Mouse (Mus musculus): ENCODE data around the gene Miga2. TPM values are rescaled to one million over a fixed set of nuclear protein-coding genes. Genes with fewer than 3 reads are reported as not detected.
A peak's percentile ranks its signal among the peaks of the same experiment; 100 is the strongest.

Miga2 gene
- total RNA-seq, 2 experiments from 2014 or later: 112 to 120 TPM

DNA sequence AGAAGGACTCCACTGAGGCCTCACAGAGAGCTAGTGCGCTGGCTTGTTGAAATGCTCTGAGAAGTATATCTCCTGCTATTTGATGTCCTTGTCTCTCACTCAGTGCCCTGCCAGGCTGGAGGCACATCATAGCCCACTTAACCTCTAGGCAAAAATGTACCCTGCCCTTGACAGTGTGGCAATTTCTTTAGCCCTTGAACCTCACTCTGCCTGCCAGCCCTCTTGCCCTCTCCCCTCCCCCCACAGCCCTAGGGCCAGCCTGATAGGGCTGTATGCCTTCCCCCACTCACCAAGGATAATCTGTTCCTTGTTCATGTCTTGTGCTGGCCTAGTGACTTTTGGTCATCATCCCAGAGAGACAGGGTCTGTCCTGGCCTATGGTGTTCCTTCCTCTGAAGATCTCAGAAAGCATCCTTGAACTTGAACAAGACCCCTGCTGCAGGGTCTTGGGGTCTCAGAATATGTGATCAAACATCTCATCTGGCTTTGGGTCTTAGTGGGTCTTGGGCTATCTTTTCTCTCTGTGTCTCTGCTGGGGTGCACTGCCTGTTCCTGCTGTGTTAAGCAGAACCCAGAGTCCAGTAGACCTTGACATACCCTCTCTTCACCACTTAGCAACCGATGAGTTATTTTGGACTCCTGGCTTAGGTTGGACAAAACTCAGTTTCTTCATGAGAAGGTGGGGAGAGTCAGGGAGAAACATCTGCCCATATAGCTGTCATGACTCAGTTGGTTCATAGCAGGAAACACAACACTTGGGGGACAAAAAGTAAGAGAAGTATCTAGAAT lies 1.4 kb downstream of the Miga2 start:
- no peak for TF ChIP-seq CTCF (conservative IDR thresholded peaks at IDR 0.05)
- Histone ChIP-seq H3K4me3 (peak overlapping the region; percentile 82), H3K27ac (peak overlapping the region; percentile 93)
- no peak for DNase-seq (ENCODE audit: low spot score in 2 of 2)

DNA sequence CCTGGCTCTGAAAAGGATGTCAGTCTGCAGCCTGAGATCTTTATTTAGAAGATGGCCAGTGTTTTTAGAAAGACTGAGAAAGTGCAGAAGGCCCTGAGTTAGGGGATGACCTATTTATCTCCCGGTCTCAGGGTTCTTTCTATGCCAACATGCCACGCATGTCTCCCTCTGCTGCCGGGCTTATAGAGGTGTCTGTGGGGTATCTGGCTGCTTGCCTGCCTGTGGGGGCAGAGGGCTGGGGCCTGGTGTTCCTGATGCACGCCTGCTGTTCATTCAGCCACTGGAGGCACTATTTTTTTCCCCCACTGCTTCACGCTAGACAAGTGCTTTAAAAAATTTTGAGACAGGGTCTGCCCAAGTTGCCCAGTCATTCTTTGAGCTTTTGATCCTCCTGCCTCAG lies 2.2 kb downstream of the Miga2 start:
- peak; percentile 50 for TF ChIP-seq CTCF (conservative IDR thresholded peaks at IDR 0.05)
- DNase-seq (ENCODE audit: low spot score in 2 of 2): no peak
- H3K4me3 ChIP-seq: peak overlapping the region; percentile 18; the same call in 1 of the 2 replicates
- peak overlapping the region; percentile 93; the same call in 1 of the 2 replicates for H3K27ac ChIP-seq

DNA sequence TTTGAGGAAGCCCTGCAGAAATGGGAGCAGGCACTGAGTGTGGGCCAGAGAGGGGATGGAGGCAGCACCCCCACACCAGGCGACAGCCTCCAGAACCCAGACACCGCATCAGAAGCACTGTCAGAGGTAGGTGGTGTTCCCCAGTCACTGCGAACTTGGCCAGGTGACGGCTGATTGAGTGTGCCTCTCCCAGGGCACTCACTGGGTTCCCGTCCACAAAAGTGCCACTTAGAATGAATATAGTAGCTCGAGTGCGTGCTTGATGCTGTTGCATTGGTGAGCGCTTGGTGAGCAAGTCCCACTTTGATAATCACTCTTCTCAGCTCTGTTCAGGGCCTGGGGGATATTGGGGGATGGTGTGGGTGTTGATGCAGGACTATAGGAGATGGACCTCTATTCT lies 7.5 kb downstream of the Miga2 start:
- no peak for TF ChIP-seq CTCF (conservative IDR thresholded peaks at IDR 0.05)
- Histone ChIP-seq H3K4me3 (no peak overlapping the region), H3K27ac (no peak overlapping the region)
- DNase-seq (ENCODE audit: low spot score in 2 of 2): no peak

DNA sequence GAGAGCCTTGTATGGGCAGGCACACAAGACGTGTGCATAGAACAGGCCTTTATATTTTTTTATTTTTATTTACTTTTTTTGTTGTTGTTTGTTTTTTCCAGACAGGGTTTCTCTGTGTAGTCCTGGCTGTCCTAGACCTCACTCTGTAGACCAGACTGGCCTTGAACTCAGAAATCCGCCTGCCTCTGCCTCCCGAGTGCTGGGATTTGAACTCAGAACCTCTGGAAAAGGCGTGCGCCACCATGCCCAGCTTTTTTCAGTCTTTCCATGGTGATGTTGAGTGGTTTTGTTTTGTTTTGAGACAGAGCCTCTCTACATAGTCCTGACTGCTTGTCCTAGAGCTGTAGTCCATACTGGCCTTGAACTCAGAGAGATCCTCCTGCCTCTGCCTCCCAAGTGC lies 8.7 kb downstream of the Miga2 start:
- H3K27ac ChIP-seq: no peak overlapping the region
- no peak for DNase-seq (ENCODE audit: low spot score in 2 of 2)
- no peak overlapping the region for H3K4me3 ChIP-seq
- TF ChIP-seq CTCF (conservative IDR thresholded peaks at IDR 0.05): no peak

DNA sequence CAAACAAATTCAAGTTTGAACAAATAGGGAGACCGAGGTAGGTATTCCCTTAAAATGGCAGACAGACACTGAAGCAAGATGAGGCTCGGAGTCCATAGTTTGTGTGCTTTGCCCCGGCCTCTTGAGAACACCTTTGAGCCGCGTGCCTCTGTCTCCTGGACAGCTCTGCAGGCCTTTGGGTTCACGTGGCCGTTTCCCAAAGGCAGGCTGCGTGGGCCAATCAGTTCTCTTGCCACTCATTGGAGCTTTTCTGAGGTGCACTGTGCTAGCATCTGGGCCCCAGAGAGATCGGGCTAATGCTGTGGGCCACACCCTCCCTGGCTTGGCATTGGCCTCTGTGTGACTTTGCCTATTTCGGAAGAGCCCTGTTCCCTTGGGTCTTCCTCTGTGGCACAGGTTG lies 11.9 kb downstream of the Miga2 start:
- H3K4me3 ChIP-seq: no peak overlapping the region
- no peak overlapping the region for H3K27ac ChIP-seq
- DNase-seq (ENCODE audit: low spot score in 2 of 2): no peak
- TF ChIP-seq CTCF (conservative IDR thresholded peaks at IDR 0.05): no peak

DNA sequence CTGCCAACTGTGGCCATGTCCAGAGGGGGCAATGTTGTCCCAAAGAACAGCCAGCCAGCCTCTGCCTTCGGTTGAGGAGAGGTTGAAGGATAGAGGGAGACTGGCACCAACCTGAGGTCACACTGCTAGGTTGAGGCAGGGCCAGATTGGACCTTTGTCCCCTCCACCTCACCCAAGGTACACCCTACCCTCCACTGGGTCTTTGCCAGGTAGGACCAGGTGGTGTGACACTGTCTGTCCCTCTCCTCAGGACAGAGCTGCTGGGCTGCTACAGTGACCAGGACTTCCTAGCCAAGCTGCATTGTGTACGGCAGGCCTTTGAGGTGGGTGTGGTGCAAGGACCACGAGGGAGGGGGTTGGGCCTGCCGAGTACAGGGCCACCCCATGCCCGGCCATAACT lies 13.7 kb downstream of the Miga2 start:
- H3K27ac ChIP-seq: no peak overlapping the region
- no peak overlapping the region for H3K4me3 ChIP-seq
- TF ChIP-seq CTCF (conservative IDR thresholded peaks at IDR 0.05): no peak
- DNase-seq (ENCODE audit: low spot score in 2 of 2): no peak

DNA sequence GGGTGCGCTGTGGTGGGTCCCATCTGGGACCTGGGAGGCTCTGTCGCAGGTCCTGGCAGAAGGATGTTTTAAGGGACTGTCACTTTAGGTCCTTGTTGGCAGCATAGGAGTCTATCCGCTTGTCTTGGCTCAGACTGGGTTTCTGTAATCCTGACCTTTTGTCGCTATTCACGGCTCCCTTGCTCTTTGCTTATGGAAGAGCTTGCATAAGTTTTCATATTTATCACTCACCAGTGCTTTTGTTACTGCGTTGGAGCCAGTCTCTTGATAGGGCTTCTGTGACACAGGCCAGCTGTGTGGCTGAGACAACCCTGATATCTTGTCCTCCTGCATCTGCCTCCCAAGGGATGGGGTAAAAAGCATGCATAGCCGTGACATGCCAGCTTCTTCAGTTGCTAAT lies 15.3 kb downstream of the Miga2 start:
- no peak for DNase-seq (ENCODE audit: low spot score in 2 of 2)
- Histone ChIP-seq H3K4me3 (no peak overlapping the region), H3K27ac (no peak overlapping the region)
- TF ChIP-seq CTCF (conservative IDR thresholded peaks at IDR 0.05): no peak

DNA sequence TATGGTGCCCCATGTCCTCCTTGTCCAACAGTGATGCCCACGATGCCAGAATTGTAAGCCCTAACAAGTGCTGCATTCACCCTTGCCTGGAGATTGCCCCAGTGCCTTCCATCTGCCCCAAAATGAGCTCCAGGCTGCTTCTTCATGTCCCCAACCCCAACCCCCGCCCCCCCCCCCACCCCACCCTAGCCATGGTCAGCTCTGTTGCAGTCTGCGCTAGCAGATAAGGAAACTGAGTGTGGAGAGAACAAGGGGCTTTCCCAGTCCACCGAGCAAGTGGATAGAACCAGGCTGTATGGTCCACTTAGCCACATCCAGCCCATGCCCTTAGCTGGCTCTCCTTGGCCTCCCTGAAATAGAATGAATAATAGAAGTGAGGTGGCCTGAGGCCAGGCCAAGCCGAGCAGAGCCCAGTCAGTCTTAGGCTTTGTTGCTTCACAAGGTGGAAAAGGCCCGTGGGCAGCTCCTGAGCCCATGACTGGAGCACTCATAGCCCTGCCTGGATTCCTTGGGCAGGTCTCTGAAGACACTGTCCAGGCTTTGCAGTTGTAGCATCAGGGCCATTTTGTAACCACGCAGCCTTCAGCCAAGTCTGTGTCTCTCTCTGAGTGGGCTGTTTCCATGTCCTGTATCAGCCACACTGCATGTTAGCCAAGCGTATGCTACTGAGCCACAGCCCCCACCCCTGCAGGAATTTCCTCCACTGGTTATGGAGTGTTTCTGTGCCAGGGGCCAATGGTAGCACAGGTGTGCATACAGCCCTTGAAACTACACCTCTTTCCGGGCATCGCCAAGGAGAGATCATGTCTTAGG lies 16.7 kb downstream of the Miga2 start:
- no peak for DNase-seq (ENCODE audit: low spot score in 2 of 2)
- no peak for TF ChIP-seq CTCF (conservative IDR thresholded peaks at IDR 0.05)
- no peak overlapping the region for H3K4me3 ChIP-seq
- peak overlapping the region; percentile 15; the same call in 1 of the 2 replicates for H3K27ac ChIP-seq

DNA sequence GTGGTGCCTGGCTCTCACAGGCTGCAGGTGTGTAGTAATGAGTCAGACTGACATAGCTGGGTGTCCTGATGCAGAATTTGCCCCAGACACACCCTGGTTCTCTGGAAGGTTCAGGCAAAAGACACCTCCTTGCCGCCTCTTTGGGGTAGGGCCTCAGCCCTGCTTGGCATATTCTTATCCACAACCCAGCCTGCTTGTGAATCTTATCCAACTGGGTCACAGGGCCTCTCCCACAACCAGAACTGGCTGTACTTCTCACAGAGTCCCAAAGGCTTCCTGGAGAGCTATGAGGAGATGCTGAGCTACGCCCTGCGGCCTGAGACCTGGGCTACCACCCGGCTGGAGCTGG lies 17.3 kb downstream of the Miga2 start:
- Histone ChIP-seq H3K4me3 (no peak overlapping the region), H3K27ac (peak overlapping the region; percentile 15; the same call in 1 of the 2 replicates)
- no peak for DNase-seq (ENCODE audit: low spot score in 2 of 2)
- no peak for TF ChIP-seq CTCF (conservative IDR thresholded peaks at IDR 0.05)

DNA sequence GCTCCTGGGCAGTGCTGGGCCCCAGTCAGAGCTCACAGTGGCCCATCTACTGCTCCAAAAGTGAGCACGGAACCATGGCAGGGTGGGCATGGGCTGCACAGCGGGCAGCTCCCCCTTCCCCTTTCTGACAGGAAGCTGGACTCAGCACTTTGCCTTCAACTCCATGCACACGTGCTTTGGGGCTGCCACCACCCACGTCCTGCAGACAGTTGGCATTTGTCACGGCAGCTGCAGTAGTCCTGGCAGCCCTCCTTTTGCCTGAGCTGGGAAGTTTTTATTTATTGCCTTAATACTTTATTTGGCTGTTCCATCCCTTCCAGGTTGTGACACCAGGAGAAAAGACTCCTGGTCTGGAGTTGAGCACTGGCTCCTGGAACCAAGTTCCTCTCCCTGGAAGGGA lies 20.8 kb downstream of the Miga2 start:
- TF ChIP-seq CTCF (conservative IDR thresholded peaks at IDR 0.05): no peak
- peak overlapping the region; percentile 56 for H3K27ac ChIP-seq
- DNase-seq (ENCODE audit: low spot score in 2 of 2): no peak
- no peak overlapping the region for H3K4me3 ChIP-seq

DNA sequence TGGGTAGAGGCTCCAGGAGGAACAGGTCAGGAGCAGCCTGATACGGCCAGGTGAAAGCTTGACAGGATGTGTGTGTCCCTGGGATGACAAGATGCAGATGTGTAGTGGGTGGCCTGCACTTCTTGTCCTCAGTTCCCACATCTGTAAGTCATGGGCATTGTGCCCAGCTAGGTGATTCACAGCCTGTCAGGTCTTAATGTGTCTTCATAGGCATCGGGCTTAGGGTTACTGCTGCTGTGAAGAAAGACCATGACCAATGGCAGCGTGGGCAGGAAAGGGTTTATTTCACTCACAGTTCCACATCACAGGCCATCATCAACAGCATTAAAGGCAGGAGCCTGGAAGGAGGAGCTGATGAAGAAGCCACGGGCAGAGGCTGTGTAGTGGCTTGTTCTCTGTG lies 21.6 kb downstream of the Miga2 start:
- peak overlapping the region; percentile 56 for H3K27ac ChIP-seq
- DNase-seq (ENCODE audit: low spot score in 2 of 2): no peak
- H3K4me3 ChIP-seq: no peak overlapping the region
- TF ChIP-seq CTCF (conservative IDR thresholded peaks at IDR 0.05): no peak

DNA sequence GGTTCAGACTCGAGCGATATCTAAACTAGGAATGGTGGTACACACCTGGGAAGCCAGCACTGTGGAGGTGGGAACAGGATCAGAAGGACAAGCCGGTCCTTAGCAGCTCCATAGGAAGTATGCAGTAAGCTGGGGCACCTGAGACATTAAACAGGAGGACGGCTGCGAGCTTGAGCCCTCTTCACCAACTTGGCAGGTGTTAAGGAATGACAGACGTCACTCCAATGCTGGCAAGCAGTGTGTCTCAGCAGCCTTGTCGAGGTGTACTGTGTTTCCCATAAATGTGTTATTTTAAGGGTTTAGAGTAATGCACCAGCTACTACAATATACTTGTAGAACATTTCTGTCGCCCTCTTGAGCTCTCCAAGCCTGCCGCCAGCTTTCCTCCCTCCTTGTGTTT lies 22.9 kb downstream of the Miga2 start:
- H3K27ac ChIP-seq: no peak overlapping the region
- TF ChIP-seq CTCF (conservative IDR thresholded peaks at IDR 0.05): no peak
- no peak for DNase-seq (ENCODE audit: low spot score in 2 of 2)
- no peak overlapping the region for H3K4me3 ChIP-seq

DNA sequence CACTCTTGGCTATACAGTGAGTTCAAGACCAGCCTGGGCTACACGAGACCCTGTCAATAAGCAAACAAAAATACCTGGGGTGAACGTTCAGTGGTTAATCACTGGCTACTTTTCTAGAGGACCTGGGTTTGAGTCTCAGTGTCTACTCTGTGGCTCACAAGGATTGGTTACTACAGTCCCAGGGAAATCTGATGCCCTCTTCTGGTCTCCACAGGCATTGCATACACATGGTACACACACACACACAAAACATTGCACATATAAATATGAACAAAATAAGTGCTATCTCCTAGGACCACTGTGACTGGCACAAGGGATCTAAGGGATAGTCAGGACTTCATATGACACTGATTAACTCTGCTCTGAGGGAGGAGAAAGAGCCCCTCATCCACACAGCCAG lies 25.0 kb downstream of the Miga2 start:
- Histone ChIP-seq H3K27ac (no peak overlapping the region), H3K4me3 (no peak overlapping the region)
- peak; percentile 52 for TF ChIP-seq CTCF (conservative IDR thresholded peaks at IDR 0.05)
- no peak for DNase-seq (ENCODE audit: low spot score in 2 of 2)

Data from layer of hippocampus, adult 2 months (tissue).